Mouse (Mus musculus): ENCODE results near the gene Mpz.
"Not testable (repeated sequence)": the region's sequence is repeated elsewhere in the genome, so short reads cannot be mapped to it uniquely, and the experiment has no call there.

Gene Mpz

GRCm38 (mm10) chr1:171129251-171129650, 21.3 kb upstream of the Mpz start:
- DNase-seq (ENCODE audit: low spot score in 2 of 2) = peak in 1 of 2 experiments; percentile 23

- DNase-seq (ENCODE audit: low spot score in 2 of 2) = no peak
Measured at GRCm38 (mm10) chr1:171130971-171131370, 19.5 kb upstream of the Mpz start.

- no peak for DNase-seq (ENCODE audit: low spot score in 2 of 2)
Measured at GRCm38 (mm10) chr1:171135600-171135999, 14.9 kb upstream of the Mpz start.

- not testable (repeated sequence) for DNase-seq (ENCODE audit: low spot score in 2 of 2)
Measured at GRCm38 (mm10) chr1:171137486-171138155, 12.9 kb upstream of the Mpz start.

- DNase-seq (ENCODE audit: low spot score in 2 of 2) = not testable (repeated sequence)
Measured at GRCm38 (mm10) chr1:171142981-171143380, 7.5 kb upstream of the Mpz start.

- DNase-seq (ENCODE audit: low spot score in 2 of 2) = peak; percentile 23 to 27
Measured at GRCm38 (mm10) chr1:171150838-171151391, 404 bp downstream of the Mpz start.

- no peak for DNase-seq (ENCODE audit: low spot score in 2 of 2)
Measured at GRCm38 (mm10) chr1:171151966-171152365, 1.5 kb downstream of the Mpz start.

GRCm38 (mm10) chr1:171156644-171157043, 6.1 kb downstream of the Mpz start:
- DNase-seq (ENCODE audit: low spot score in 2 of 2) = no peak

GRCm38 (mm10) chr1:171157965-171158364, 7.5 kb downstream of the Mpz start:
- DNase-seq (ENCODE audit: low spot score in 2 of 2) = no peak

- no peak for DNase-seq (ENCODE audit: low spot score in 2 of 2)
Measured at GRCm38 (mm10) chr1:171159485-171159975, 9.0 kb downstream of the Mpz start.

- no peak for DNase-seq (ENCODE audit: low spot score in 2 of 2)
Measured at GRCm38 (mm10) chr1:171162526-171162925, 12.0 kb downstream of the Mpz start.

GRCm38 (mm10) chr1:171164258-171164657, 13.7 kb downstream of the Mpz start:
- DNase-seq (ENCODE audit: low spot score in 2 of 2) = no peak

GRCm38 (mm10) chr1:171165629-171166345, 15.3 kb downstream of the Mpz start:
- no peak for DNase-seq (ENCODE audit: low spot score in 2 of 2)

GRCm38 (mm10) chr1:171168906-171169305, 18.4 kb downstream of the Mpz start:
- DNase-seq (ENCODE audit: low spot score in 2 of 2) = no peak

GRCm38 (mm10) chr1:171169913-171170312, 19.4 kb downstream of the Mpz start:
- no peak for DNase-seq (ENCODE audit: low spot score in 2 of 2)

GRCm38 (mm10) chr1:171171138-171171537, 20.6 kb downstream of the Mpz start:
- DNase-seq (ENCODE audit: low spot score in 2 of 2) = no peak

- DNase-seq (ENCODE audit: low spot score in 2 of 2) = no peak
Measured at GRCm38 (mm10) chr1:171172779-171173178, 22.3 kb downstream of the Mpz start.

GRCm38 (mm10) chr1:171179487-171180171, 29.1 kb downstream of the Mpz start:
- DNase-seq (ENCODE audit: low spot score in 2 of 2) = no peak

GRCm38 (mm10) chr1:171183025-171183424, 32.5 kb downstream of the Mpz start:
- no peak for DNase-seq (ENCODE audit: low spot score in 2 of 2)

- DNase-seq (ENCODE audit: low spot score in 2 of 2) = no peak
Measured at GRCm38 (mm10) chr1:171183620-171184019, 33.1 kb downstream of the Mpz start.

- DNase-seq (ENCODE audit: low spot score in 2 of 2) = no peak
Measured at GRCm38 (mm10) chr1:171184314-171184713, 33.8 kb downstream of the Mpz start.

GRCm38 (mm10) chr1:171185655-171186054, 35.1 kb downstream of the Mpz start:
- DNase-seq (ENCODE audit: low spot score in 2 of 2) = no peak
